Mouse (Mus musculus) kidney, adult 18-20 months (tissue): ENCODE measurements around the gene Ccdc88b.

ENCODE experiments used
- DNase-seq: peaks from one replicate; pipeline ENCODE4 v3.0.0; 2021

Gene Ccdc88b

DNA sequence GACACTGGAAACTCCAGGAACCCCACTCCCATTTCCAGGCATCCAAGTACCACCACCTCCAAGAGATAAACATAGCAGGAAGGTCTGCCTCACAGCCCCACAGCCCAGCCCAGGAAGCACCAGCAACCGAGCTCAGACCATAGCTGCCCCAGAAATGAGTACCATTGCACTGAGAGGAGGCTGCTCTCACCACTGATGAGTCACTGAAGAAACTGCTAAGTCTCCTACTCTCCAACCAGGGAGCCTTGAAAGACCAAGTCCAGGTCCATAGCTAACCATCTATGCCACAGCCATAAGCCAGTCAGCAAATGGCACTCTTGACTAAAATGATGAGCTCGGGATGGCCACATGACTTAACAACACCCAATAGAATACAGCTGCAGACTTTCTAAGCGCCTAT, 31.4 kb downstream of the Ccdc88b start:
- DNase-seq = no peak

DNA sequence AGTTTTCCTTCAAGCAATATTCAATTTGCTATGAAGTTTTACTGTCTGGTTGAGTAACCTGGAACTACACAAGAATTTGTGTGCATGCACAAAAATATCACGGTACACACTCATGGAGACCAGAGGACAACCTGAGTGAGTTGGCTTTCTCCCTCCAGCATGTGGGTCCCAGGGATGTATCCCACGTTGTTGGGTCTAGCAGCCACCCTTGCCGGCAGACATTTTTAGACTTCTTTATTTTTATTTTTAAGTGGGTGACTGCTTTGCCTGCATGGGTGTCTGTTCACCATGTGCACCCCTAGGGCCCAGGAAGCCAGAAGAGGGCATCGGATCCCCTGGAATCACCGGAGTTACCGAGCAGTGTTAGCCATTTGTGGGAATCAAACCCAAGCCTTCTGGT, 32.6 kb downstream of the Ccdc88b start:
- no peak for DNase-seq

DNA sequence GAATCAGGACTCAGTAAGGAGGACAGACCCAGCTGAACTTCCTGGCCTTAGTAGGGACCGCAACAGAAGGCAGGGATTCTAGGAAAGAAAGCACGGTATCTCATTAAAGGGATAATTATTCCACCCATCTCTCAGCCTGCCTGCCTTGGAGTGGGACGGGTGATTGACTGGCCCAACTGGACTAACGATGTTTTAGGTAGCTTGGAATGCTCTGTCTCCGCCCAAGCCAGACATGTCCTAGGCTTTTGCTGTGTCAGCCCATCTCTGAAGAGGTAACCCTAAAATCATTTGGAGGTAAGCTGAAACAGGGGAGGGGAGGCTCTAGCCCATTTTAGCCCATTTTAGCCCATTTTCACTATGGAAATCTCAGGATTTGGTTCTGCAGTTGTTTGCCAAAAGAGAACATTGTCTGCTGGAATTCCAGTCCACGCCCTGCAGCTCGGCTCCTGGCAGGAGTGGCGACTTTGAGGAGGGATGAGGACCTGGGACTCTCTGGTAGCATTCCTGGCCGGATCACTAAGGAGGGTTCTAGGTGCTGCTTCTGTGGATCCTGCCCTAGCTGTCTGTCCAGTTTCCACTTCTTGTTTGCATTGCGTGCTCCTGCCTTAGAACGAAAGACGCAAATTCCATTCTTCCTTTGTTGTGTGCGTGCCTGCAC, 37.3 kb downstream of the Ccdc88b start:
- DNase-seq = no peak

DNA sequence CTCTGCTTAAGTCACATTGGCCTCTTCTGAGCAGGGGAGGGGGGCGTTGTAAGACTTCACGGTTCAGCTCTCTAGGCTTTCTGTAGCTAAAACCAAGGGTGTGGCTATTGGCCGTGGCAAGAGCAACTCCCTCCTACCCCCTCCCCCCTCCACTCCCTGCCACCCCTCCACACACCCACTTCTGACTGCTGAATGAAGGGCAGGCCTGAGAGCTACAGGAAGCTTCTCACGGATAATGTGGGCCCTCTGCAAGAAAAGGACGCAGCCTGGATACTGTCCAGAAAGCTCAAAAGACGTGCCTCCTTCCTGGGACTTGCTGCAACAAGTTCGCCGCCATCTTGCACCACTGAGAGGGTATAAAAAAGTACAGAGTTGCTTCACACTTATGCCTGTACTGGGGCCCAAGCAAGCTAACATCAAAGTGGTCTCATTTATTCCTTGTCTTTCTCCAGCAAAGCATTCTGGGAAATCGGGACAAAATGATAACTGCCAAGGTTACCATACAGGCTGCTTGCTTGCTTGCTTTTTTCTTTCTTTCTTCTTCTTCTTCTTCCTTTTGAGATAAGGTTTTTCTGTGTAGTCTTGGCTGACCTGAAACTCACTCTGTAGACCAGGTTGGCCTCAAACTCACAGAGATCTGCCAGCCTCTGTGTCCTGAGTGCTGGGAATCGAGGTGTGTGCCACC, 38.7 kb downstream of the Ccdc88b start:
- no peak for DNase-seq

DNA sequence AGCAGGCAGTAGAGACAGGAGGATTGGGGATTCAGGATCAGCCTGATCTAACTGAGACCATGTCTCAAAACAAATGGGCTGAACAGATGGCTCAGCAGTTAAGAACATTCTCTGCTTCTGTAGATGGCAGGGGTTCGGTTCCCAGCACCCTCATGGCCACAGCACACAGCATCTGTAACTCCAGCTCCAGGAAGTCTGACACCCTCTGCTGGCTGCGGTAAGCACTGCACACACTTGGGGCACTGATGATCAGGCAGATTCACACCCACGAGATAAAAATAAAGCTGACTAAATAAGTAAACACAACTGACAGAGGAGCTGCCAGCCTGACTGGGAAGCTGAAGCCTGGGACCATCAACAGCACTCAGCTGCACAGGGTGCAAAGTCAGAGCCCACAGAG, 43.1 kb downstream of the Ccdc88b start:
- DNase-seq = no peak

DNA sequence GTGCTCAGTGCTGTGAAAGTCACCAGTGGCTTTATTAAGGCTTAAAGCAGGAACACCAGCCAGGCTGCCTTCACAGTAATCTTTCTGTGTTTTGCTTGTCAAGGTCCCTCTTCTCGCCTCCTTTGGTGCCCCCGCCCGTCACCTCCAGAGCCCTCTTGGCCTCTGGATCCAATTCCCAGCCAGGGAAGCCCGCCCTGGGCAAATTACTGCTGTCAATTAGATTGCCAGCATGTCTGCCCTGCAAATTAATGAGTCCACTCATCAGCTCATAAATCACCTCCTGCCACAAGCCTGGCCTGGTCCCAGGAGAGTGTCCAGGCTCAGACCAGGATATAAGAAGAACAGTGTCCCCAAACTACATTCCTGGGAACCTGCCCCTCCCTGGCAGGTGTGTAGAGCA, 43.6 kb downstream of the Ccdc88b start:
- no peak for DNase-seq
